Mouse (Mus musculus): ENCODE data around the gene Qk. TPM values are rescaled to one million over a fixed set of nuclear protein-coding genes. Genes with fewer than 3 reads are reported as not detected.

Gene Qk
- polyA plus RNA-seq, 1 experiment from 2014 or later: 43.3 TPM

DNA sequence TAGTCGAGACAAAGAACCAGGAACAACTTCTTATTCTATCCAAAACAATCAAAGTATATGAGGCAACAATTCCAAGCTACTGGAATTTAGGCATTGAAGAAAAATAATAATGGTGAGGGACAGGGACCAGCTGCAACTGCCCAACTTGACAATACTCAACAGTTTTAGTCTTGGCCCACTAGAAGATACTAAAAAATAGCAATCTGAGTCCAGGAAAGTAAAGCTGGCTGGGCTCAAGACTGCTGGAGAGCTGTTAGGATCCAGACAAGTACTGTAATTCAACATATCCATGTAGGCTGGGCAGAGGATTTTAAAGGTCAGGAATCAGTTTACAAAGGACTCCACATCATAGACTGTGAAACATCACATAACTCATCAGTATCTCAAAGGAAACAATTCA is 79.6 kb downstream of the Qk start:
- Histone ChIP-seq H3K4me1 (replicated peaks) (peaks cover 14% of the 10 kb centered on the region), H3K9me3 (replicated peaks) (no peaks in the 10 kb centered on the region), H3K27ac (peak overlapping the region; percentile 47), H3K36me3 (peaks cover 16% of the 10 kb centered on the region; the same call in 1 of the 2 replicates), H3K4me3 (no peak overlapping the region), H3K4me2 (no peak overlapping the region), H3K9ac (no peak overlapping the region), H3K27me3 (no peaks in the 10 kb centered on the region)
- 66% methylated on average over 1 of the region's 1 CpGs for WGBS
- ATAC-seq (replicated peaks; ENCODE audit: insufficient number of reproducible peaks, insufficient read depth, low FRiP score, low read depth): no peak

DNA sequence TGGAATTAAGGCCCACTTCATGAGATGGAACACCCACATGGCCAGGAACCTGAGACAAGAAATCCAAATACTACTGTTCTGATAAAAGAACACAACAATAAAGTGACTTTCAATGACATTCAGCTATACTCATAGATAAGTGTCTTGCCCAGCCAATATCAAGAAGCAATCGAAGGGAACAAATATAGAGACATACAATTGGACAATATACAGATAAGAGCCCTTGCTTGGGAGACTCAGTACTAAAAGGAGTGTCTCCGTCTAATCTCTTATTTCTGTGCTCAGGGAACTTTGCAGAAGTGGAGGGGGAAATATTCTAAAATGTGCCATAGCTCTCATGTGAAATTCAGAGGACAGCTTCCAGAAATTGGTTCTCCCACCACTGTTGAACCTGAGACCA is 83.1 kb downstream of the Qk start:
- ATAC-seq (replicated peaks; ENCODE audit: insufficient number of reproducible peaks, insufficient read depth, low FRiP score, low read depth): no peak
- no peak overlapping the region for H3K4me2 ChIP-seq
- H3K27ac ChIP-seq: no peak overlapping the region
- no peaks in the 10 kb centered on the region for H3K9me3 ChIP-seq (replicated peaks)
- H3K27me3 ChIP-seq: no peaks in the 10 kb centered on the region
- WGBS: 75% methylated on average over 2 of the region's 2 CpGs
- no peak overlapping the region for H3K9ac ChIP-seq
- H3K4me3 ChIP-seq: no peak overlapping the region
- H3K36me3 ChIP-seq: peaks cover 16% of the 10 kb centered on the region; the same call in 1 of the 2 replicates
- H3K4me1 ChIP-seq (replicated peaks): peaks cover 15% of the 10 kb centered on the region

DNA sequence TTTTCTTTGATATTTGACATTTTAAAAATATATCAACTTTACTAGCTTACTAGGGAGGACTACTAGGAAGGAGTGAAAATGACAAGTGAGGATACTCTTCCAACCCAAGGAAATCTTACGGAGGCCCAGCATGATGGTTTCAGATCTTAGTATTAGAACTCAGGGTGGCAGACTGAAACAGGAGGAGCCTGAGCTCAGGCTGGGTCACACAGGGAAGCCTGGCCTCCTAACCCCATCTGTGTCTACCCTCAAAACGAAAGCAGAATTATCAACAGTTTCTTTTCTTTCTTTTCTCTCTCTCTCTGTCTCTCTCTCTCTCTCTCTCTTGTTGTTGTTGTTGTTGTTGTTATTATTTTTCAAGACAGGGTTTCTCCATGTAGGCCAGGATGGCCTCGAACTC is 87.2 kb downstream of the Qk start:
- WGBS: 89% methylated on average over 3 of the region's 3 CpGs

DNA sequence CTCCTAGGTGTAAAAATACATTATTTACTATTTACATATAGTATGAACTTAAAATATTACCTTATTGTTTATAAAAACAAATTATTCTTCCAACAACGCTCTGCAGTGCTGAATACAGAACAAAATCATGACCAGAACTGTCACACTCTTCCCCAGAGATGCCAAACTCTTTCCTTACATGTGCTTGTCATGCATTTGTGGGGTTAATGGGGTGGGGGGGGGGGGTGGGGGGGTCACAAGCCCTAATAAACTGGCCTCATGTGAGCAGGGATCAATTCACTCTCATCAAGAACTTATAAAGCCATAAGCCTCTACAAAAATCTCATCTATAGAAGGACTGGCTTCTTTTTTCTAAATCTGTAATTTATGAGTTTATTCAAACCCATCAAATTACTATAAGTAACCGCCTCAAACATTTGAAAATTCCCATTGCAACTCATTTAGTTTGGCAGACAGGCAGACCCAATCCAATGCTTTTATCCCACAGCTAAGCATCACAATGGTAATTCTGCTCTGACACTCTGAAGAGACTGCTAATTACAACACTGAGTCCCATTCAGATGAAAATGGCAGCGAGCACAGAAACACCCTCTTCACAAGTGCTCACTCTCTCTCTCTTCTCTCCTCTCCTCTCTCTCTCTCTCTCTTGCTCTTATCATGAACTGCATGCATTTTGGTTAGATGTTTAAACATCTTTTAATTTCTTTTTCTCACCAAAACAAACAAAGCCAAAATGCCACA is 91.7 kb downstream of the Qk start:
- Histone ChIP-seq H3K4me3 (no peak overlapping the region), H3K27me3 (no peaks in the 10 kb centered on the region), H3K36me3 (no peaks in the 10 kb centered on the region), H3K9ac (no peak overlapping the region), H3K4me1 (replicated peaks) (peaks cover 20% of the 10 kb centered on the region), H3K9me3 (replicated peaks) (no peaks in the 10 kb centered on the region), H3K27ac (no peak overlapping the region), H3K4me2 (no peak overlapping the region)
- 67% methylated on average over 3 of the region's 3 CpGs for WGBS
- no peak for ATAC-seq (replicated peaks; ENCODE audit: insufficient number of reproducible peaks, insufficient read depth, low FRiP score, low read depth)

More for the DNA sequence above, 87.2 kb downstream of the Qk start:
- Histone ChIP-seq H3K4me2 (no peak overlapping the region), H3K27me3 (no peaks in the 10 kb centered on the region), H3K9ac (no peak overlapping the region), H3K4me1 (replicated peaks) (peaks cover 19% of the 10 kb centered on the region), H3K27ac (peak overlapping the region; percentile 16; the same call in 1 of the 2 replicates), H3K9me3 (replicated peaks) (no peaks in the 10 kb centered on the region), H3K4me3 (no peak overlapping the region), H3K36me3 (peaks cover 11% of the 10 kb centered on the region; the same call in 1 of the 2 replicates)
- no peak for ATAC-seq (replicated peaks; ENCODE audit: insufficient number of reproducible peaks, insufficient read depth, low FRiP score, low read depth)

DNA sequence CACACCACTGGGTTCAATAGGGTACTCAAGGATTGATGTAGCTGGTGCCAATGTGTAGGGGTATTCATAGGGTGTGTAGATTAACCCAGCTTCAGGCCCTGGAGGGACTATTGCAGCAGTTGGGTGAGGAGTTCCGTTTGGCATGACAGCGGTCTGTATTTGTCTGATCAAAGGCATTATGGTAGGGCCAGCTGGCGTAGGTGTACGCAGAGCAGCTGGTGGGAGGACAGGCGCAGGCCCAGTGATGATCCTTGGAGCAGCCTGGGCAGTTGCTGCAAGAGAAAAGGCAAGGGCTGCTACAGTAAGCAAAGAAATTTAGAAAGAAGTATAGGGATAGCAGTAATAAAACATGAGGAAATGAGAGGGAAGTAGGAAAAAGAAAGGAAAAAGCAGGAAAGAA is 103.5 kb downstream of the Qk start:
- Histone ChIP-seq H3K9me3 (replicated peaks) (no peaks in the 10 kb centered on the region), H3K27ac (no peak overlapping the region), H3K4me3 (no peak overlapping the region), H3K4me2 (no peak overlapping the region), H3K27me3 (no peaks in the 10 kb centered on the region), H3K36me3 (peaks cover 22% of the 10 kb centered on the region), H3K4me1 (replicated peaks) (0 out of 2 replicates have a peak, but pooled peaks cover 2% of the 10 kb centered on the region), H3K9ac (no peak overlapping the region)
- ATAC-seq (replicated peaks; ENCODE audit: insufficient number of reproducible peaks, insufficient read depth, low FRiP score, low read depth): no peak
- WGBS: 82% methylated on average over 5 of the region's 5 CpGs

DNA sequence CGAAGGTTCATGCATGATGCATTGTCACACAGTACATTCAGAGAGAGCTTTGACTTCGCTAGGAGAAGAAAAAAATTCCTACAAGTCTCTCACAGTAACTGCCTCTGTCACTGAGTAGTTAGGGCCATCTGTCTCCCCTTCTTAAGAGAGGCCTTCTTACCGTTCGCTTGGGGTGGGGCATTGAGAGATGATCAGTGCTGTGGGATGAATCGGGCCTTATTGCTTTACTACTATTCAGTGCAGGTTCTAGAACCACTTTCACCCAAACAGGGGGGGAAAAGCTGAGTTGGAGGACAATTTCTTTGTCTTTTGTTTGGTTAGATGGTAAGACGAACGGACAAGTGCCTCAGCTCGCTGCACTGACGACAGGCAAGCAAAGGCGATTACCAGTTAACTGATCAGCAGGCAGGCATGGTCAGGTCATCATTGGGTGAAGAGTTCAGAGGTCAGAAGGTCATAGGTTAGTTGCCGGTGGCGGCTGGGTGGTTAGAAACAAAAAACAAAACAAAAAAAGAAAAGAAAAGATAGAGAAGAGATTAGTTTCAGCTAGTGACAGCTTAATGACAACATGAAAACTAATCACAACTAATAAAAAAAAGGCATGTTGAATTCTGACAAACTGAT is 110.4 kb downstream of the Qk start:
- H3K4me1 ChIP-seq (replicated peaks): no peaks in the 10 kb centered on the region
- H3K4me2 ChIP-seq: no peak overlapping the region
- 59% methylated on average over 12 of the region's 12 CpGs for WGBS
- peaks cover 32% of the 10 kb centered on the region for H3K36me3 ChIP-seq
- no peak overlapping the region for H3K9ac ChIP-seq
- H3K9me3 ChIP-seq (replicated peaks): no peaks in the 10 kb centered on the region
- ATAC-seq (replicated peaks; ENCODE audit: insufficient number of reproducible peaks, insufficient read depth, low FRiP score, low read depth): no peak
- H3K27ac ChIP-seq: no peak overlapping the region
- H3K27me3 ChIP-seq: no peaks in the 10 kb centered on the region
- H3K4me3 ChIP-seq: no peak overlapping the region

DNA sequence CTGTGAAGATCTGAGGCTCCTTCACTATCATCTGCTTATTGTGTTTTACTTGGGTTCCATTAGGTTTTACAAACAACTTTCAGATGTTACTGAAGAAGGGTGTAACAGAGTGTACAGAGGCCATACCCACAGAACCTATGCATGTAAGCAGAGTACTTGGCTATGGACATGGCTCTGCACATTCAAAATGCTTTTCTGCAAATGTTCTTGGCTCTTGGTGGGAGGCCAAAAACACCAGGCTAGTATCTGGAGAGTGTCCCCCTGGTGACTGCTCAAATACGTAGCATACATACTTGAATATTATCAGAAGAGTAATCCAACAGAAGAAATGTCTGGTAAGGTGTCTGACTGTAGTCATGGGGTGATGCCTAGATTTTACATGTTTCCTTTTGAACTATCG is 121.0 kb downstream of the Qk start:
- Histone ChIP-seq H3K9me3 (replicated peaks) (no peaks in the 10 kb centered on the region; the same call in 1 of the 2 replicates), H3K4me1 (replicated peaks) (peaks cover 6% of the 10 kb centered on the region; the same call in 1 of the 2 replicates), H3K4me3 (no peak overlapping the region), H3K9ac (no peak overlapping the region), H3K36me3 (peaks cover 25% of the 10 kb centered on the region), H3K27ac (no peak overlapping the region), H3K4me2 (no peak overlapping the region), H3K27me3 (no peaks in the 10 kb centered on the region)
- ATAC-seq (replicated peaks; ENCODE audit: insufficient number of reproducible peaks, insufficient read depth, low FRiP score, low read depth): no peak
- 54% methylated on average over 2 of the region's 2 CpGs for WGBS

DNA sequence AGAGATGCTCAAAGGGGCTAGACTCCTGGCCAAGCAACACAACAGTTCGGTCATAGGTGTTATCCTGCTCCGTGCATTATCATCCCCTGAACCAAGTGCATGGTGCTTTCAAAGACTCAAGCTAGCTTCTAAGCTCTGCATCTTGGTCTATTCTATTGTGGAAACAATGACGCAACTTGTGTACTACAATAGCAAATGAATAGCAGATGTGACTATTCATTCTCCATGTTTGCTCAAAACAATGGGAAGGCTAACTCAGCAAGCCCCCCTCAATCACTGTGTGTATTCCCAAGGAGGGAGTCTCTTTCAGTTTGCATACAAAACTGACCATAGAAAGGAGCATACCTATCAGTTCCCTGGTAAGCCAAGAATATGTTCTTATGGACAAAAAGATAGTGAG is 121.4 kb downstream of the Qk start:
- no peaks in the 10 kb centered on the region; the same call in 1 of the 2 replicates for H3K9me3 ChIP-seq (replicated peaks)
- no peak overlapping the region for H3K9ac ChIP-seq
- H3K36me3 ChIP-seq: peaks cover 22% of the 10 kb centered on the region
- H3K4me1 ChIP-seq (replicated peaks): peaks cover 6% of the 10 kb centered on the region; the same call in 1 of the 2 replicates
- H3K4me2 ChIP-seq: no peak overlapping the region
- H3K4me3 ChIP-seq: no peak overlapping the region
- H3K27me3 ChIP-seq: no peaks in the 10 kb centered on the region
- WGBS: 94% methylated on average over 3 of the region's 3 CpGs
- no peak overlapping the region for H3K27ac ChIP-seq
- no peak for ATAC-seq (replicated peaks; ENCODE audit: insufficient number of reproducible peaks, insufficient read depth, low FRiP score, low read depth)

DNA sequence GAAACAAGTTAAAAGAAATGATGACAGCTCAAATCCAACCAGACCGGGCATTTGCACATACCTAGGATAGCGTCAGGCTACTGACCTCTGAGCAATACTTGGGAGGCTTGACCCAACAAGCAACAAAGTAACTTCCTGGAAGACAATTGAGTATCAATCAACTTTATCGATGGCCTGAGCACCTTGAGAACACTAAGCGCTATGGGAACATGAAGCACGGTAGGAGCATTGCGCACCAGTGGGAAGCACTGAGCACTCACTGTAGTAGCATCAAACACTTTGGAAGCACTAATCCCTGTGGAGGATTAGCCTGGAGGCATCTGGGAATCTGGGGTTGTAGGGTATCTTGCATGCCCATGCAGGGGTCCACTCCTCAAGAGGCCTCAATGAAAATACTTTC is 124.0 kb downstream of the Qk start:
- Histone ChIP-seq H3K4me1 (replicated peaks) (peaks cover 6% of the 10 kb centered on the region; the same call in 1 of the 2 replicates), H3K4me3 (no peak overlapping the region), H3K36me3 (peaks cover 14% of the 10 kb centered on the region), H3K27ac (no peak overlapping the region), H3K27me3 (no peaks in the 10 kb centered on the region), H3K9me3 (replicated peaks) (no peaks in the 10 kb centered on the region; the same call in 1 of the 2 replicates), H3K9ac (no peak overlapping the region), H3K4me2 (no peak overlapping the region)
- WGBS: 91% methylated on average over 6 of the region's 6 CpGs
- ATAC-seq (replicated peaks; ENCODE audit: insufficient number of reproducible peaks, insufficient read depth, low FRiP score, low read depth): no peak

DNA sequence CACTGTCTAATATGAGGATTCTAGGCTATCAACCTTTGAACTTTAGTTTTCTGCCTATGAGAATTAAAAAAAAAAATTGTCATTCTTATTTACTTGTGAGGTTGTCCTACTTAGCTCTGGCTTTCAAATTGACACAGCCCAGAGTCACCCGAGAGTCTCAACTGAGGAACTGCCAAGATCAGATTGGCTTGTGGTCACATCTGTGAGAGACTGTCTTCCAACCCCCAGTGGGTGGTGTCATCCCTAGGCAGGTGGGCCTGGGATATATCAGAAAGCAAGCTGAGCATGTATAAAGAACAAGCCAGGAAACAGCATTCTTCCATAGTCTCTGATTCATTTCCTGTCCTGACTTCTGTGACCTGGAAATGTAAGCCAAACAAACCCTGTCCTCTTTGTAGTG is 128.8 kb downstream of the Qk start:
- 54% methylated on average over 1 of the region's 1 CpGs for WGBS

DNA sequence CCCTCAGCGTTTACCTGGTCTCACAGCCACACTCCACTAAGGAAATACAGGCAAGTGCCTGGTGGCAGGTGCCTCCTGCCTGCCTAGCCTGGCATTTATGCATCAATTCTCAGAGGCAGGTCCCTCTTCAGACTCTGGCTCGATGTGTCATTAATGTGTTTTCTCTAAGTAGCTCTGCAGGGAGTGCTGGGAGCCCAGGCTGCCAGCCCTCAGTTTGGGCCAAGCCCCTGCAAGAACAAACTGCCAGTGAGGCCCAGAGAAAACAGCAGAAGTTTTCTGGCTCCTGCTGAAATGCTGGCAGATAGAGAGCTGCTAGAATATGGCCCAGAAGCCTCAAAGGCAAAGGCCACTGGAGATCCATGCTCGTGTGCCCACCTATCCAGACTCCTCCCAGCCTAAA is 131.2 kb downstream of the Qk start:
- Histone ChIP-seq H3K36me3 (no peaks in the 10 kb centered on the region), H3K9me3 (replicated peaks) (no peaks in the 10 kb centered on the region), H3K4me1 (replicated peaks) (no peaks in the 10 kb centered on the region), H3K9ac (no peak overlapping the region), H3K4me2 (no peak overlapping the region), H3K4me3 (no peak overlapping the region), H3K27me3 (no peaks in the 10 kb centered on the region), H3K27ac (no peak overlapping the region)
- WGBS: 58% methylated on average over 3 of the region's 3 CpGs
- no peak for ATAC-seq (replicated peaks; ENCODE audit: insufficient number of reproducible peaks, insufficient read depth, low FRiP score, low read depth)

More for the DNA sequence above, 128.8 kb downstream of the Qk start:
- no peaks in the 10 kb centered on the region; the same call in 1 of the 2 replicates for H3K9me3 ChIP-seq (replicated peaks)
- no peaks in the 10 kb centered on the region for H3K4me1 ChIP-seq (replicated peaks)
- ATAC-seq (replicated peaks; ENCODE audit: insufficient number of reproducible peaks, insufficient read depth, low FRiP score, low read depth): no peak
- no peaks in the 10 kb centered on the region for H3K27me3 ChIP-seq
- H3K4me3 ChIP-seq: no peak overlapping the region
- H3K4me2 ChIP-seq: no peak overlapping the region
- H3K27ac ChIP-seq: no peak overlapping the region
- no peak overlapping the region for H3K9ac ChIP-seq
- no peaks in the 10 kb centered on the region for H3K36me3 ChIP-seq

All from heart, embryonic 15.5 days (tissue).